1 mouse cellular context compared by ENCODE assay signal in the genomic region with DNA sequence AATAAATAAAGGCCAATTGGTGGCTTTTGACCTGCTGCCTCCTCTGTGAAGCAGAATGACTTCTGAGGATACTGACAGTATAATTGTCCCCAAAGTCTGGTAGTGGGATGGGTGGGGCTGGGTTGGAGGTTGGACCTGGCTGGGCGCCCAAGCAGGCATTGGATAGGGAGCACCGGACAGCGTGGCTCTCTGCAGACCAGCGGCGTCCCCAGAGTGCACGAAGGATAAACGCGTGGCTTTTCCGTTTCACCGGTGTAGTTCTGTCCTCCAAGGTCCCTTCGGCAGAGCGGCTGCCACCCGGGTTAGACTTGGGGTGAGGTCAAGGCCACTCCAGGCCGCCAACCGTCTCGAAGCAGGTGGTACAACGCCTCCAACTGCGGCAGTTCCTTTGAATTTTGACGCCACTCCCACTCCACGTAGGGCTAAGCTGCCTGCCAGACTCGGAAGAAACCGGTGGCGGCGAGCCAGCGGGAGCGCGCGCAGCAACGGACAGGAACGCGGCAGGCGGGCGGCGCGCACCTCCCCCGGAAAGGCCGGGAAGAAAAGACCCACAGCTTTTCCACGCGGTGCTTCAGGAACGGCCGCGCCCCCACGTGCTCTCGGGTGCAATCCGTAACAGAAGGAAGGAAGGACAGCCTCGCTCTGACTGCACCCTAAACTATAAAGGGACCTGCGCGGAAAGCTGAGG.
TF ChIP-seq lines count a peak whose summit lies in the region.

No protein-coding gene starts in this region.

TF ChIP-seq in CH12.LX, 34 proteins besides CTCF, POLR2A, EP300 and RAD21:
- TF ChIP-seq ETS1 (conservative IDR thresholded peaks at IDR 0.05; ENCODE audit: low read depth, low read length) (no peak), MAFK (IDR thresholded peaks at IDR 0.05; ENCODE audit: insufficient replicate concordance, low read length) (no peak), NELFE (IDR thresholded peaks at IDR 0.05; ENCODE audit: low read depth, low read length) (peak; percentile 35; the same call in 1 of the 2 replicates), SIN3A (IDR thresholded peaks at IDR 0.05; ENCODE audit: low read length) (peak; percentile 25; the same call in 1 of the 2 replicates), ELF1 (IDR thresholded peaks at IDR 0.05; ENCODE audit: low read depth, low read length) (0 out of 2 replicates have a peak, but pooled peaks have one; percentile 29), UBTF (IDR thresholded peaks at IDR 0.05; ENCODE audit: low read depth, low read length) (no peak; the same call in 1 of the 2 replicates), USF1 (IDR thresholded peaks at IDR 0.05; ENCODE audit: low read depth, low read length) (no peak), MXI1 (IDR thresholded peaks at IDR 0.05; ENCODE audit: low read depth, low read length) (peak; percentile 83), MEF2A (IDR thresholded peaks at IDR 0.05; ENCODE audit: borderline replicate concordance, low read depth, low read length) (no peak), MAX (IDR thresholded peaks at IDR 0.05; ENCODE audit: low read length) (0 out of 2 replicates have a peak, but pooled peaks have one; percentile 16), NRF1 (IDR thresholded peaks at IDR 0.05; ENCODE audit: low read depth, low read length) (peak; percentile 43), MYC (IDR thresholded peaks at IDR 0.05; ENCODE audit: low read depth, low read length) (peak; percentile 70; the same call in 1 of the 2 replicates), BHLHE40 (IDR thresholded peaks at IDR 0.05; ENCODE audit: low read depth, low read length) (0 out of 2 replicates have a peak, but pooled peaks have one; percentile 14)
